Mouse (Mus musculus) C2C12 (cell line): ENCODE results near the gene Stx11. TPM values are rescaled to one million over a fixed set of nuclear protein-coding genes. Genes with fewer than 3 reads are reported as not detected.
A peak's percentile ranks its signal among the peaks of the same experiment; 100 is the strongest.

ENCODE experiments used
- H3K27me3 ChIP-seq: one replicate; pipeline ENCODE4 v1.6.1; 2011; ENCODE audit not compliant: control insufficient read depth, insufficient read depth, insufficient read length
- H3K36me3 ChIP-seq: one replicate; pipeline ENCODE4 v1.6.1; 2011; ENCODE audit not compliant: control insufficient read depth, insufficient read depth
- H3K4me3 ChIP-seq: one replicate; pipeline ENCODE4 v1.5.1; 2011; ENCODE audit warnings: mild to moderate bottlenecking, control low read depth; ENCODE audit not compliant: poor library complexity, insufficient read depth, severe bottlenecking
- H3K79me2 ChIP-seq: one replicate; pipeline ENCODE4 v1.6.1; 2011; ENCODE audit not compliant: control insufficient read depth, insufficient read depth
- H3K79me3 ChIP-seq: one replicate; pipeline ENCODE4 v1.6.1; 2011; ENCODE audit warnings: low read depth, control low read depth
- H3ac ChIP-seq: one replicate; pipeline ENCODE3; 2011; ENCODE audit warnings: low read depth; ENCODE audit not compliant: control insufficient read depth, insufficient read length
- CEBPB ChIP-seq: IDR thresholded peaks from one replicate; pipeline ENCODE4 v1.6.1; 2011; ENCODE audit warnings: low read depth, mild to moderate bottlenecking, control low read depth, moderate library complexity
- CTCF ChIP-seq: IDR thresholded peaks from one replicate; pipeline ENCODE4 v1.5.1; 2011; ENCODE audit not compliant: control insufficient read depth, insufficient read depth, insufficient read length
- FOSL1 ChIP-seq: IDR thresholded peaks from one replicate; pipeline ENCODE4 v1.8.0; 2011; ENCODE audit warnings: mild to moderate bottlenecking, low read length; ENCODE audit not compliant: poor library complexity, insufficient read depth, severe bottlenecking
- MAX ChIP-seq: IDR thresholded peaks from one replicate; pipeline ENCODE4 v1.6.1; 2011; ENCODE audit warnings: mild to moderate bottlenecking, control low read depth
- MYOD1 ChIP-seq: IDR thresholded peaks from one replicate; pipeline ENCODE4 v1.6.1; 2011; ENCODE audit warnings: low read depth; ENCODE audit not compliant: control insufficient read depth, insufficient read length
- MYOG ChIP-seq: IDR thresholded peaks from one replicate; pipeline ENCODE4 v1.6.1; 2011; ENCODE audit not compliant: control insufficient read depth, insufficient read length; ENCODE audit errors: extremely low read depth
- USF1 ChIP-seq: IDR thresholded peaks from one replicate; pipeline ENCODE4 v1.6.1; 2011; ENCODE audit warnings: low read depth, mild to moderate bottlenecking, control low read depth, moderate library complexity
- long read RNA-seq, 2 experiments: library from polyadenylated mRNA; unstranded; transcript quantifications; one replicate each; pipeline ENCODE4 v2.0.0; 2019 to 2020
- polyA plus RNA-seq: library from polyadenylated mRNA; unstranded; fragments of >200 nt; fragmentation: generic; extraction: Trizol; gene quantifications from one replicate; pipeline ENCODE4 v1.2.1, GENCODE M21; 2012; ENCODE audit warnings: missing spikeins

Stx11 gene
- polyA plus RNA-seq, result 2.5 TPM
- long read RNA-seq, experiment 1, full-length matches to known transcripts, result 15 of 16 reads
- long read RNA-seq, experiment 1, partial matches to known transcripts, result 0 of 16 reads
- long read RNA-seq, experiment 1, other reads (novel, unspliced or antisense), result 1 of 16 reads
- long read RNA-seq, experiment 2, full-length matches to known transcripts, result 73 of 76 reads
- long read RNA-seq, experiment 2, partial matches to known transcripts, result 0 of 76 reads
- long read RNA-seq, experiment 2, other reads (novel, unspliced or antisense), result 3 of 76 reads

DNA sequence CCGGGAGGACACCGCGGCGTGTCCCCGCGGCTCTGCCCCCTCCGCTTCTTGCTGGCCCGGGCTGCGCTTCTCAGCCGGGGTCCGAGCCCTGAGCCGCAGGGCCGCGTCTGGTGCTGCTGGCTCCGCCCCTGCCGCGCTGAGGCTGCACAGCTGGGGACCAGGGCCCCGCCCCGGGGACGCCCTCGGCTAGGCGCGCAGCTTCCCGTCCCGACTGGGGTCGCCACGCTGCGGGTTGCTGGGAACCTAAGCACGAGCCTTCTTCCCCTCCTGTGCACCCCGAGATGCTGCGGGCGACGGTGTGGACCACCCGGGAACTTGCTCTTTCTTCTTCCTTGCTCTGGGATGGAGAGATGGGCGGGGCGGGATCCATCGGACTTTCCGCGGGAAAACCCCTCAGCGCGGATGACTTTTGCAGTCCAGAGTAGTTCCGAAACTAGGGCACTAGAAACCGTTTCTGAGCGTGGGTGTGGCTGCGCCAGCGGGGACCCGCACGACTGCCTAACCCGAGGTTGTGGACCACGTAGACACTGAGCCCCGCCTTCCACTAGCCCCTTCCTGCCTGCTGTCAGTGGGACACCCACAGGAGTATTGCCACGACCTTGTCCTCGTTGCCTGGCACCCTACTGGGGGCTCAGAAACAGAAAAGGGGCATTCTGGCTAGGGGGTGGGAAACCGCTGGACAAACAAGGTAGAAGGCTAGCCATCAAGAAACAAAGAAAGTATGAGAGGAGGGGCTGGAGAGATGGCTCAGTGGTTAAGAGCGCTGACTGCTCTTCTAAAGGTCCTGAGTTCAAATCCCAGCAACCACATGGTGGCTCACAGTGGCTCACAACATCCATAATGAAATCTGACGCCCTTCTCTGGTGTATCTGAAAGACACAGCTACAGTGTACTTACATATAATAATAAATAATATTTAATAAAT, at the start of gene Stx11:
TSS of gene Stx11 (minus strand) at position 148 of the 925 bp plus-strand sequence.
- H3ac ChIP-seq, result peak within 1 kb of the TSS; percentile 84
- TF ChIP-seq MYOG, result no peak
- TF ChIP-seq MYOD1, result peak; percentile 31
- TF ChIP-seq MAX, result peak; percentile 24
- no peak for TF ChIP-seq CEBPB
- no peaks in the 10 kb centered on the region for H3K27me3 ChIP-seq
- no peaks in the 10 kb centered on the region for H3K79me2 ChIP-seq
- H3K79me3 ChIP-seq, result no peaks in the 10 kb centered on the region
- no peaks in the 10 kb centered on the region for H3K36me3 ChIP-seq
- H3K4me3 ChIP-seq, result peak within 1 kb of the TSS; percentile 50

- Histone ChIP-seq H3ac (peak overlapping the region; percentile 66), H3K79me3 (peaks cover 22% of the 10 kb centered on the region), H3K79me2 (peaks cover 28% of the 10 kb centered on the region), H3K4me3 (peak overlapping the region; percentile 98), H3K36me3 (peaks cover 16% of the 10 kb centered on the region), H3K27me3 (no peaks in the 10 kb centered on the region)
- TF ChIP-seq CTCF (no peak), MYOD1 (no peak), CEBPB (no peak)
Observed at GRCm38 (mm10) chr10:13008737-13009121, 44.6 kb upstream of the Stx11 start.

DNA sequence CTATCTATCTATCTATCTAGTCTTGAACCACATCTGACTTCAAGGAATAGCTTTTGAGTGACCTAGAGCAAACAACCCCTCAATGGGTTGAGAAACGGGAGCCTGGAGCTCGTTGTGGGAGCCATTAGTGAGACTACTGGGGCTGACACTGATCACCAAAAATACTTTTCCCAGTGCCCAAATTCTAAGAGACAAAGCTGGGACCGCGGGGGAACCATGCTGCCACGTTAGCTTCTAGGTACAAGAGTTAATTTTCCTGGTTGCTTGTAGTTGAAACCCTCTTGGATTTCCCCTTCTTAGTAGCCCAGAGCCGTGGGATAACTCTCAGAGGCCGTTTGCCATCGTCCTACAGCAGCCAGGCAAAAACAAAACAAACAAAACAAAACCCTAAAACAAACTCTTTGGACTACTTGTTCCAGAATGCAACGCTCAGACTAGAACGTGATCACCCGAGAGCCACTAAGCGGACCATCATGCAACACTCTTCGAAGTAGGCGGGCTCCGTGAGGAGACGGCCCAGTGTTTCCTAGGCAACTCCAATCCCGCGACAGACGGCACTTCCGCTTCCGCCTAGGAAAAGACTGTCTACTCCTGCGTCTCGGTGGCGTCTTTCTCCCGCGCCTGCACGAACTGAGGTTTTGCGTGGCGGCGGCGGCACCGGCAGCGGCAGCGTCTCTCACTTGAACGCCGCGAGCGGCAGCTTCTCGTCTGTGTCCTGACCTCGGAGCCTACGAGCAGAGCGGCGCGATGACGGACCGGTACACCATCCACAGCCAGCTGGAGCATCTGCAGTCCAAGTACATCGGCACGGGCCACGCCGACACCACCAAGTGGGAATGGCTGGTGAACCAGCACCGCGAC, 44.0 kb upstream of the Stx11 start:
- Histone ChIP-seq H3K79me3 (peaks cover 22% of the 10 kb centered on the region), H3K36me3 (peaks cover 16% of the 10 kb centered on the region), H3ac (peak overlapping the region; percentile 66), H3K79me2 (peaks cover 28% of the 10 kb centered on the region), H3K4me3 (peak overlapping the region; percentile 98), H3K27me3 (no peaks in the 10 kb centered on the region)
- TF ChIP-seq USF1 (peak; percentile 46), MAX (peak; percentile 74), CTCF (no peak), MYOG (no peak), FOSL1 (no peak), MYOD1 (no peak), CEBPB (no peak)

GRCm38 (mm10) chr10:13005043-13005442, 40.9 kb upstream of the Stx11 start, which contains the start of gene Sf3b5:
Gene Sf3b5 (plus strand): TSS chr10:13005343.
- Histone ChIP-seq H3K79me3 (peaks cover 16% of the 10 kb centered on the region), H3K4me3 (no peak within 1 kb of the TSS), H3K27me3 (no peaks in the 10 kb centered on the region), H3K36me3 (peaks cover 6% of the 10 kb centered on the region), H3ac (no peak within 1 kb of the TSS), H3K79me2 (peaks cover 18% of the 10 kb centered on the region)
- no peak for TF ChIP-seq MYOG
- no peak for TF ChIP-seq MYOD1
- TF ChIP-seq FOSL1, result no peak
- TF ChIP-seq MAX, result no peak
- TF ChIP-seq USF1, result no peak
- TF ChIP-seq CEBPB, result no peak
- TF ChIP-seq CTCF, result no peak

GRCm38 (mm10) chr10:12996736-12997477, 32.8 kb upstream of the Stx11 start:
- no peaks in the 10 kb centered on the region for H3K79me3 ChIP-seq
- H3ac ChIP-seq, result no peak overlapping the region
- no peaks in the 10 kb centered on the region for H3K27me3 ChIP-seq
- H3K4me3 ChIP-seq, result no peak overlapping the region
- H3K36me3 ChIP-seq, result no peaks in the 10 kb centered on the region
- H3K79me2 ChIP-seq, result no peaks in the 10 kb centered on the region
- TF ChIP-seq CEBPB (peak; percentile 77), CTCF (peak; percentile 52), USF1 (no peak)
